Mouse (Mus musculus) forebrain, embryonic 16.5 days (tissue): Measurements from ENCODE around the gene Fkbp11. TPM values are rescaled to one million over a fixed set of nuclear protein-coding genes. Genes with fewer than 3 reads are reported as not detected.

Experiments
- ATAC-seq: fragments of 200-750 bp; cut with Nextera tagmentation; 2 replicates; pipeline ENCODE4 v1.8.0; 2017; ENCODE audit warnings: mild to moderate bottlenecking, moderate library complexity
- H3K27ac ChIP-seq: fragments of 300-500 bp; sonication (generic); 2 replicates; pipeline ENCODE4 v1.5.1; 2014; ENCODE audit warnings: low read length, control low read depth
- H3K27me3 ChIP-seq: fragments of 300-500 bp; sonication (generic); replicated peaks from 2 replicates; pipeline ENCODE4 v1.6.1; 2014; ENCODE audit warnings: low read length; ENCODE audit not compliant: control insufficient read depth, insufficient read depth
- H3K36me3 ChIP-seq: fragments of 300-500 bp; sonication (generic); 2 replicates; pipeline ENCODE4 v1.6.1; 2014; ENCODE audit not compliant: control insufficient read depth, insufficient read depth
- H3K4me1 ChIP-seq: fragments of 300-500 bp; sonication (generic); replicated peaks from 2 replicates; pipeline ENCODE4 v1.6.1; 2014; ENCODE audit warnings: low read length; ENCODE audit not compliant: control insufficient read depth, insufficient read depth
- H3K4me2 ChIP-seq: fragments of 300-500 bp; sonication (generic); 2 replicates; pipeline ENCODE4 v1.6.1; 2014; ENCODE audit warnings: mild to moderate bottlenecking, low read length, control low read depth
- H3K4me3 ChIP-seq: fragments of 300-500 bp; sonication (generic); replicated peaks from 2 replicates; pipeline ENCODE4 v1.5.1; 2014; ENCODE audit warnings: mild to moderate bottlenecking, low read length, control low read depth
- H3K9ac ChIP-seq: fragments of 300-500 bp; sonication (generic); replicated peaks from 2 replicates; pipeline ENCODE4 v1.6.1; 2014; ENCODE audit warnings: low read depth, low read length, control low read depth
- H3K9me3 ChIP-seq: fragments of 300-500 bp; sonication (generic); 2 replicates; pipeline ENCODE4 v1.6.1; 2016; ENCODE audit warnings: low read length; ENCODE audit not compliant: control insufficient read depth
- WGBS: fragments of 180-500 bp; shearing (Covaris S2); extraction: QIAGEN DNeasy Blood & Tissue Kit; methylation state at CpG from one replicate; pipeline ENCODE4 v1.1.7; 2014; 5-methylcytosine and 5-hydroxymethylcytosine counted together
- polyA plus RNA-seq: library from polyadenylated mRNA; unstranded; fragments of >200 nt; fragmentation: Nextera tagmentation; extraction: Ambion mirVana; gene quantifications from 2 replicates; pipeline ENCODE4 v1.2.1, GENCODE M21; 2015

The Fkbp11 gene
- polyA plus RNA-seq, result 3.7 and 5.7 TPM in 2 replicates

DNA sequence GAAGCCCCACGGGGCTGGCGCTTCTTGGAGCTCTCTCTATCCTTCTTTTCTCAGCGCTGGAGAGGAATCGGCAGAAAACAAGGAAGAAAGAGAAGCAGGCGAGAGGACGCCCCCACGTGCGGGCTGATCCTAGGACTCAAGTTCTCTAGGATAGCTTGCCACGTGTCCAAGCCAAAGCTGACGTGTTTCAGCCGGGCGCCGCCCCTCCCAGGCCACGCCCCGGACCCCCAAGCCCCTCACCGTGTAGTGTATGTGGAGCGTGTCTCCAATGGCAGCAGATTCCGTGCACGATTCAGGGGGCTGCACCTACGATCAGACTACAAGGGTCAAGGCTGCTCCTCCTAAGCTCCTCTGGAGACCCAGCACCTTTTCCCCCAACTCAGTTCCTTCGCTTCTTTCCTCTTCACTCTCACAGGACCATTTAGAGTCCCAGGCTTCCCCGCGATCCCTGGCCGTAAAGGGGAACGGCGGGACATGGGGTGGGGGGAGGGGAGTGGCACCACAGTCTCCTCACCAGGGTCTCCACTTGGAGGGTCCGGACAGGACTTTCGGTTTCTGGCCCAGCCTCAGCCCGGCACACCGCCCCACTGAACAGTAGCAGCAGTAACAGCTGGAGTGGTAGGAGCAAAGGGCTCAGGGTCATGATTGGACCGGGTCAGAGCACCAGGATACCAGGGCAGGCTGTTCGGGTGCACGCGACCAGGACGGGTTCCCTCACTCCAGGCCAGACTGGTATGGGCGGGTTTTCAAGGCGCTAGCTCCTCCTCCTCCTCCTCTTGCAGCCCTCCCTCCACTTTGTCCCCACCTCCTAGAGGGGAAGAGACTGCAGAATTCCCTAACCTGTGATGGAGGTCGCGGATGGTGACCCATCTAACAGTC, at the start of gene Fkbp11:
Gene Fkbp11 (minus strand): TSS at position 756 of the 879 bp plus-strand sequence.
- Histone ChIP-seq H3K4me1 (peaks cover 19% of the 10 kb centered on the region), H3K27me3 (peaks cover 11% of the 10 kb centered on the region), H3K9me3 (no peaks in the 10 kb centered on the region), H3K4me3 (peak within 1 kb of the TSS; percentile 46), H3K27ac (no peak within 1 kb of the TSS), H3K36me3 (no peaks in the 10 kb centered on the region), H3K9ac (peak within 1 kb of the TSS; percentile 54), H3K4me2 (peak within 1 kb of the TSS; percentile 94)
- under 1% methylated on average over 39 of the region's 39 CpGs for WGBS
- ATAC-seq, result peak; percentile 80

DNA sequence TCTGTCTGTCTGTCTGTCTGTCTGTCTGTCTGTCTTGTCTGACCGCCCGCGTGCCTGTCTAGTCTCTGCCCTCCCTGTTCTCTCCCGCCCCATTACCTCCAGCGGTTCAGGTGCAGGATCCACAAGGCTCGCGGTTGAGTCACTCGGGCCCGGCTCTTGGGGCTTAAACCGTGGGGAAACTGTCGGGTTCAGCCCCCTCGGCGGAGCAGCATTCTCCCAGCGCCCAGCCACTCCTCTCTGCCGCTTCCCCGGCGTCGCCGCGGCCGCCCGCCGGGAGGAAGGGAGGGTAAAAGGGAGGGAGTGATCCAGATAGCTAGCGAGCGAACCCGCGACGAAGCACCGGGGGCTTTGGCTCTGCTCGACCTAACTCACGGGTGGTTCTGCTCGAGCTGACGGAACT, 49.8 kb upstream of the Fkbp11 start, which contains the start of gene Wnt10b:
Gene Wnt10b (minus strand): TSS at position 389 of the 400 bp plus-strand sequence.
- WGBS, result 0% methylated on average over 24 of the region's 33 CpGs
- Histone ChIP-seq H3K27ac (no peak within 1 kb of the TSS), H3K9me3 (no peaks in the 10 kb centered on the region), H3K27me3 (peaks cover 96% of the 10 kb centered on the region), H3K4me1 (peaks cover 18% of the 10 kb centered on the region), H3K9ac (0 out of 2 replicates have a peak within 1 kb of the TSS, but pooled peaks have one; percentile 9), H3K4me2 (peak within 1 kb of the TSS; percentile 41), H3K4me3 (peak within 1 kb of the TSS; percentile 28), H3K36me3 (no peaks in the 10 kb centered on the region)
- ATAC-seq, result no peak

DNA sequence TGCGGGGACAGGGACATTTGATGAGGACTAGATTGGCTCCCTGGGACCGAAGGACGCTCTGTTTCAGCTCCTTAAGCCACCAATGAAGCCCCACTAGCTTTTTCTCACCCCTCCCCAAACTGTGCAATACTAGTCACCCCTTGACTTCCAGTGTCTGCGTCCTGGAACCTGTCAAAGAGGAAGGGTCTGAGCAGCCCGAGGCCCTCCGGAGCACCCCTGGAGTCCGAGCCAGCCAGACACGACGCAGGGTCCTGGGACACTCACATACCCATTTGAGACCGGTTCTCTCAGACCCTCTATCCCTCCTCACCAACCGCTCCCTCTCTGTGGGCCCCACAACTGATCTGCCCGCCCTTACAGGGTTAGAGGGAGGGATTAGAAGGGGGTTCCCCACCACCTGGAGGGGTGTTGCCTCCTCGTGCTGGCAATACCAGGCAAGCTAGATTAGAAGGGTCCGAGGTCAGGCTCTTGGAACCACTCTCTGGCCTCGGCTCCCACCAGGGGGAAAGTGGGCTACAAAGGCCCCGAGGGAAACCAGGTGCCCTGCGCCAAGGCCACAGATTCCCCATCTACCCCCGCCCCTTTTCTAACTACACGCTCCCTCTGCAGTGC, 49.1 kb upstream of the Fkbp11 start:
- H3K9me3 ChIP-seq, result no peaks in the 10 kb centered on the region
- no peak overlapping the region for H3K27ac ChIP-seq
- no peak overlapping the region for H3K4me3 ChIP-seq
- peaks cover 23% of the 10 kb centered on the region for H3K4me1 ChIP-seq
- WGBS, result 2% methylated on average over 19 of the region's 19 CpGs
- H3K9ac ChIP-seq, result no peak overlapping the region
- H3K27me3 ChIP-seq, result peaks cover 99% of the 10 kb centered on the region
- ATAC-seq, result no peak
- H3K4me2 ChIP-seq, result no peak overlapping the region
- H3K36me3 ChIP-seq, result no peaks in the 10 kb centered on the region

DNA sequence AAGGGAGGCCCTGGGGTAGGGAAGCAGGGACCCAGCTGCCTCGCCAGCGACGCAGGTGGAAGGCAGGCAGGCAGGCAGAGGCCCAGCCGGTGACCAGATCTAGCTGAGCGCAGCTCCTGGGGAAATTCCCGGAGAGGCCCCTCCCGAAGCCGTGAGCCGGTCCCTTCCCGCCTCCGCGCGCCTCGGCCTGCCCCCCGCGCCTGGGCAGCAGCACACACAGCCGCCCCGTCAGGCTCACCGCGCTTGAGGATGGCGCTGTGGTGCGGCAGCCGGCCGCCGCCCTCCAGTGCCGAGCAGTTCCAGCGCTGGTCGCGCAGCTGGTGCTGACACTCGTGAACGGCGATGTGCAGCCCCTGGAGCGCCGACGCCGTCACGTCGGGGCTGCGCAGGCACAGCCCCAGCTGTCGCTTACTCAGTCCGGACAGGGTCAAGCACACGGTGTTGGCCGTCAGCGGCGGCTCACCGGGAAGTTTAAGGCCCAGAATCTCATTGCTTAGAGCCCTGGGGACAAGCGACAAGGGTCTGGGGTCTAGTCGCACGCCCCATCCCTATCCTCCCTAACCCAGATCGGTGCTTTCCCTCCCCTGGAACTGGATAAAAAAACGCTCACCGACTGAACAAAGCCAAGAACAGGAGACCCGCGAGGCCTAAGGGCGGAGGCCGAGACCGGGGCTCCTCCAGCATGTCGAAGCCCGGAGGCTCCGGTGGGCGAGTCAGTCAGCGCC, 48.4 kb upstream of the Fkbp11 start:
- H3K4me1 ChIP-seq, result peaks cover 23% of the 10 kb centered on the region
- H3K27ac ChIP-seq, result no peak overlapping the region
- WGBS, result 1% methylated on average over 52 of the region's 62 CpGs
- H3K27me3 ChIP-seq, result peaks cover 94% of the 10 kb centered on the region
- no peaks in the 10 kb centered on the region for H3K36me3 ChIP-seq
- H3K4me2 ChIP-seq, result peak overlapping the region; percentile 40
- ATAC-seq, result peak; percentile 43; the same call in 1 of the 2 replicates
- H3K4me3 ChIP-seq, result peak overlapping the region; percentile 24
- no peaks in the 10 kb centered on the region for H3K9me3 ChIP-seq
- H3K9ac ChIP-seq, result no peak overlapping the region

DNA sequence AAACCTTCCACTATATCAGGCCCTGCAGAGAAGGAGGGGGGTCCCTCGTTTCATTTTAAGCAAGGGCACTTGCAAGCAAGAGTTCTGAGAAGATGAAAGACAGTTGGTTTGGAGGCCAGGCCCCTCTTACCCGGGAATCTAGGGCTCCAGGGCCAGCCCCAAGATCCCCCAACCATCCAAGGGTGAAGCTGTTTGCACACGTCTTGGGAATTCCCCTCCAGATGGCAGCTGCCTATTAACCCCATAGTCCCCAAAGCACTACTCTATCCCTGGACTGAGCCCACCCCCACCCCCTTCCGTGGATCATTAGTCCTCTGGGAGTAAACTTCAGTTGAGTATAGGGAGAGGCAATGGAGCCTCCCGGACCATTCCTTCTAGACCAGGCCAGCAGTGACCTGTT, 47.5 kb upstream of the Fkbp11 start:
- no peak overlapping the region for H3K4me3 ChIP-seq
- no peaks in the 10 kb centered on the region for H3K36me3 ChIP-seq
- no peak overlapping the region for H3K27ac ChIP-seq
- no peak for ATAC-seq
- H3K4me2 ChIP-seq, result no peak overlapping the region
- no peaks in the 10 kb centered on the region for H3K9me3 ChIP-seq
- no peak overlapping the region for H3K9ac ChIP-seq
- H3K27me3 ChIP-seq, result peaks cover 93% of the 10 kb centered on the region
- WGBS, result 0% methylated on average over 5 of the region's 5 CpGs
- H3K4me1 ChIP-seq, result peaks cover 23% of the 10 kb centered on the region

DNA sequence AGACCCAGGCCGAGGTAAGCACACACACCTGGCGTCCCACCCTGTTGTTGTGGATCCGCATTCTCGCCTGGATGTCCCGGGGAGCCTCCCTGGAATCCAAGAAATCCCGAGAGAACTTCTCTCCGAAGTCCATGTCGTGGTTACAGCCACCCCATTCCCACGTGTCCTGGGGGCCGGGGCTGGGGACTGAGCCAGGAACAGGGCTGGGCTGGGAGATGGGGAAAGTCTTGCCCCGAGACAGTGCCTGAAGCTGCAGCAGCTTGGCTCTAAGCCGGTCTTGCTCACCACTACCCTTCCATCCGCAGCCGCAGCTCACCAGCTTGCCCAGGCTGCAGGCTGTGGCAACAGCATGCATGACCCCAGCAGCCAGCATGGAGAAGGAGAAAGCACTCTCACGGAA, 46.1 kb upstream of the Fkbp11 start:
- H3K27ac ChIP-seq, result no peak overlapping the region
- no peaks in the 10 kb centered on the region for H3K36me3 ChIP-seq
- no peak overlapping the region for H3K4me3 ChIP-seq
- no peak for ATAC-seq
- no peak overlapping the region for H3K9ac ChIP-seq
- no peak overlapping the region for H3K4me2 ChIP-seq
- peaks cover 23% of the 10 kb centered on the region for H3K4me1 ChIP-seq
- H3K27me3 ChIP-seq, result peaks cover 86% of the 10 kb centered on the region
- 8% methylated on average over 15 of the region's 15 CpGs for WGBS
- H3K9me3 ChIP-seq, result no peaks in the 10 kb centered on the region

DNA sequence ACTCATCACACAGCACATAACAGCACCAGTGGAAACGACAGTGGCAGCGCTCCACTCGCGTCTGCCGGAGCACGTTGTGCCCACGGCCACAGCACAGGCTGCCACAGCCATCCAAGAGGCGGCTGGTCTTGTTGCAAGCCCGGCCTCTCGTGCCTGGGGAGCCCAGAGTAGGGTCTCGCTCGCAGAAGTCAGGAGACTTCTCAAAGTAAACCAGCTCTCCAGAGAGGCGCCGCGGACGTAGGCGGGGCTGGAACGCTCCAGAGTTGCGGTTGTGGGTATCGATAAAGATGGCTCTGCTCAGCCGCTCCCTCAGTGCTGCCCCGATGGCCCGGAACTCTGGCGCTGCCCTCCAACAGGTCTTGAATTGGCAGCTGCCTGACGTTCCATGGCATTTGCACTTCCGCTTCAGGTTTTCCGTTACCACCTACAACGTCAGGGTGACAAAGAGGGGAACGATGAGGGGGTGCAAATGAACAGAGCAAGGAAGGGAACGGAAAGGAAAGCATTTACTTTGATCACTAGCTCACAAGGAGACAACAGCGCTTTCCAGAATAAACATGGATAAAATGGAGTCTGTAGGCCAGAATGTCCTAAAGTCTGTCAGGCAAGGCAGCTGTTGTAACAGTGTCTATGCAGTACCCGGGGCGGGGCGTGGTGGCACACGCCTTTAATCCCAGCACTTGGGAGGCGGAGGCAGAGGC, 44.7 kb upstream of the Fkbp11 start:
- Histone ChIP-seq H3K4me2 (peak overlapping the region; percentile 53), H3K9ac (peak overlapping the region; percentile 23; the same call in 1 of the 2 replicates), H3K4me3 (peak overlapping the region; percentile 35), H3K27ac (no peak overlapping the region), H3K4me1 (peaks cover 16% of the 10 kb centered on the region), H3K36me3 (no peaks in the 10 kb centered on the region), H3K27me3 (peaks cover 72% of the 10 kb centered on the region), H3K9me3 (no peaks in the 10 kb centered on the region)
- WGBS, result 2% methylated on average over 36 of the region's 36 CpGs
- ATAC-seq, result no peak

DNA sequence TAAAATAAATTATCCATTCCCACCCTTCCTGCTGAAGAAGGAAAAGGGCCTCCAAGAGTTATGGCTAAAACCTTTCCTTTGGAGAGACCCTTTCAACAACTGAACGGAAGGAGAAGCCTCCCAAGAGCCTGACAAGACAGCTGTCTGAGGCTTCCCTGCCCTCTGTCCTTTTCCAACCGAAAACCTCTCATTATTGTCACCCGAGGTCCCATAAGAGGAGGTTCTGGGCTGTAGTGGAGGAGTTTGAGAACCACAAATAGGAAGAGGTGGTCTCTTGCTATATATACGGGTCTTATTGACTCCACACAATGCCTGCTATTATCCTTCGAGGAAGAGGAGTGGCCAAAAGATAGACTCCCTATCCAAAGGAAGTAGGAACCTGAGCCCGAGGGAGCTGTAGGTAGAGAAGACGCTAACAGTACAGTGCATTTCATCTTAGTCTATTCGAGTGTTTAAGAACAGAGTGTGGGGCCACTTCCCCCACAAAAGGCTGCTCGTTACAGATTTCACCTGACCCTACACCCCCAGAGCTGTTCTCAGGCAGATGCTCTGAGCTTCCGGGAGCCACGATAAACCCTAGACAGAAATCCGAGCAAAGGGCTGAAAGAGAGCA, 43.9 kb upstream of the Fkbp11 start:
- Histone ChIP-seq H3K36me3 (no peaks in the 10 kb centered on the region), H3K27ac (no peak overlapping the region), H3K9ac (no peak overlapping the region), H3K27me3 (peaks cover 65% of the 10 kb centered on the region), H3K9me3 (no peaks in the 10 kb centered on the region), H3K4me1 (peaks cover 16% of the 10 kb centered on the region), H3K4me3 (no peak overlapping the region), H3K4me2 (no peak overlapping the region; the same call in 1 of the 2 replicates)
- no peak for ATAC-seq
- whole genome bisulfite sequencing, result 3% methylated on average over 12 of the region's 12 CpGs
